Mouse (Mus musculus): ENCODE measurements around the gene Atg10.
A peak's percentile ranks its signal among the peaks of the same experiment; 100 is the strongest.

Atg10 gene

DNA sequence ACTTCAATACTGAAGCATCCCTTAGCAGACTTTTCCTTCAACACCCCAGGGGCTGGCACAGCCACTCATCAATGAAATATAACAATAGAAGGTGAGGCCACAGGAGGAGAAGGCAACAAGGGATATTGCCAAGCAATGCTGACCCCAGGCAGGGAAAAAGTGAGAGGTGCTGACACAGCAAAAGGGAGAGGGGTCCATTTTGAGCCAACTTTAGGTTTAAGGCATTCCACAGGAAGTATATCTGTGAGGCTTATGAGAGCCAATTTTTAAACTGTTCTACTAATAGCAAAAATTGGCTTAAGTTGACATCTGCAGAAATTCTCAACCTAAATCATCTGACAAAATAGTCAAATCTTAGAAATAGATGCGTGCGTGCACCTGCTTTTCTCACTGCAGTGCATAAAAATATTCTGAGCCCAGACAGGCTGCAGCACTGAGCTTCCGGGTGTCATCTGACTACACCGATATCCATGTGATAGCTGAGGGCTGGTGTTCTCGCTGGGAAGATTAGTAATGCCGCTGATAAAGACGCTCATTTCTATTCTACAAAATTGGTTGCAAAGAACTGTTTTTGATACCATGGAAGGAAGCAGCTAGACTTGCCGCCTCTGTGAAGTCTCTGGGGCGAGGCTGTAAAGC, 116.3 kb downstream of the Atg10 start:
- no peak for DNase-seq

DNA sequence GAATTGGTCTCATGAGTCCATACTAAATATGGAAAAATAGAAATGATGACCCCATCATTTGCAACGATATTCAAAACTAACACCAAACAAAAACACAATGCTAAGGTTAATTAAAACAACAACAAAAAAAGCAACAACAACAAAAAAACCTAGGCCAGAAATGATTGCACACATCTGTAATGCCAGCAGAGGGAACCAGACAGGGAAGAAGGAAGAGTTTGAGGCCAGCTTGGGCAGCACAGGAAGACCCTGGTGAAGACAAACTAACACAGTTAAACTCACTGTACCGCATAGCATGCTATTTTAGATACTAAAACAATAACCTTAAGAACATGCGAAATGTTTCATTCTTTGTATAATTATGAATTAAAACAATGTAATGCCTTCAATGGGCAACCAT, 121.5 kb downstream of the Atg10 start:
- no peak for DNase-seq

DNA sequence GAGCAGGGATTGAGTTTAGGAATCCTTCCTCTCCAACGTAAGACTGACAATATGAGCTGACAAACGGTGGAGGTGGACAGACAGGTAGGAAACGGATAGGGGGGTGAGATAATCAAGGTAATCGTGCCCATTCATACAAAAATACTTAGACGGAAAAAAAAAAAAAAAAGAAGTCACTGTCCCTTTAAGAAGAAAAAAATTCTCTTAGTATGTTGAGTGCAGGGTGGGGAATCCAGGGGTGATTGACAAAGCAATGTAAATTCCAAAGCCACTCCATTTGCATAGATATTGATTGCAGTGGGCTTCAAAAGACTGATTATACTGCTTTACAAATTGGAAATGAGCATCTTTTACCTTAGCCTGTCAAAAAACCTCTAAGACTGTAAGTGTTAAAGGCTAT, 123.4 kb downstream of the Atg10 start:
- DNase-seq = no peak

DNA sequence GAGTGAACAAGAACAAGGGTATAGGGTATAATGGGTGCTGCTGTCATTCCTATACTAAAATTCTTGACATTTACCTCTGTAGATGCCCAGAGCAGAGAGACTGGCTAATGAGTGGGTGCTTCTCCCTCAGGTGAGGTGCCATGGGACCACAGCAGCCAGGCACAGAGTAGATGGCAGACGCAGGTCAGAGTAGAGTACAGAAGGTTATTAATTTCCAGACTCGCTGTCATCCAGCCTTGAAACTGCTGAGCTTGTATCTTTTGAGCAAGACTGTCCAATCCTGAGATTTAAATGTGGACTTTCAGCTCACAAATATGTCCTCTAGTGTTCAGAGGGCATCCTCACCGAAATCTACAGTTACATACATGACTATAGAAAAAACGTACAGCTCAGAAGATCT, 128.9 kb downstream of the Atg10 start:
- DNase-seq = no peak

DNA sequence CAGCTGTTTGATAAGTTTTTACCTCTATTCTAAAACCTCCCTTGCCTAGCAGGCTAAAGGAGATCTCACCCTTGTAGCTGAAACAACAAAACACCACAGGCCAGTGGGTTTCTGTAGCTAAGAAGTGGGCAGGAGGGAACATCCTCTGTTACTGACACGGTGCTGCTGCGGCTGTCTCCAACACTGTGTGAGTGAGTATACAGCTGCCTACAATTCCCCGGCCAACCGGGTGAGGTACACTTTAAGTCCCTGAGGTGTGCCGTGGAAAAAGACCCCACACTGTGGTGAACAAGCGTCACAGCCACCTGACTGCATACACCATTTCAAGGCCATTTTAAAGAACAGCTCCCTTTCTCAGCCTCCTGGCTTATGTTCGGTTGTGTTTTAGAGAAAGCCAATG, 129.6 kb downstream of the Atg10 start:
- DNase-seq = no peak

DNA sequence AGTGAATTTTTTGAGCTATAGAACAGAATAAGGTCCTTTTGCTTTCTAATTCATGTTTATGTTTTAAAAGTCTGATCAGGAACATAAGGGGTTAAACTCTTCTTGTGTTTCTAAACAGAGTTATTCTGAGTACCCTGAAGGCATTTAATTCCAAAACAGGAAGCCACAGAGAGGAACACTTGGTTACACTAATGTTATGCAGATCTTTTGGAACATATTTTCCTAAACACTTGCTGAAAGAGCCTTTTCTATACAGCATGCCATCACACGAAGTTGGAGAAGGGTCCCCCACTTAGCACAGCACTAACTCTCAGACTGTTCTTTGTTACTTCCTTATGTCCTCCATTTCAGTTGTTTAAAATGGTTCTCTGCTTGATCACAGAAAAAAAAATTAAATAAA, 130.2 kb downstream of the Atg10 start:
- DNase-seq = no peak

DNA sequence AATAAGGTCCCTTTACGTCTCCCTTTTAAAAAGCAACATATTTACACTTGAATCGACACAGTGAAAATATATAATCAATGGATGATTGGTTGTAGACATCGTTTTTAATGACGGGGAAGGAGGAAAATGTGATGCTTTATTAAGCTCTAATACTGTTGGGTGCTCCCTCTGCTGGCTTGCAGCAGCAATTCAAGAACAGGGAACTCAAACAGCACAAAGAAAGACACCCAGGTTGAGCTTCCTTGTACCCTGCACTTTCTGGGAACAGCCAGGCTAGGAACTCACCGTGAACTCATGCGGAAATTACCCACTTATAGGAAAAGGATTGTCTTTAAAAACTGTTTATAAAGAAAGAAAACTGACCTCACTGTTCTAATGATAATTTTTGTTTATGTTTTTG, 130.6 kb downstream of the Atg10 start:
- no peak for DNase-seq

DNA sequence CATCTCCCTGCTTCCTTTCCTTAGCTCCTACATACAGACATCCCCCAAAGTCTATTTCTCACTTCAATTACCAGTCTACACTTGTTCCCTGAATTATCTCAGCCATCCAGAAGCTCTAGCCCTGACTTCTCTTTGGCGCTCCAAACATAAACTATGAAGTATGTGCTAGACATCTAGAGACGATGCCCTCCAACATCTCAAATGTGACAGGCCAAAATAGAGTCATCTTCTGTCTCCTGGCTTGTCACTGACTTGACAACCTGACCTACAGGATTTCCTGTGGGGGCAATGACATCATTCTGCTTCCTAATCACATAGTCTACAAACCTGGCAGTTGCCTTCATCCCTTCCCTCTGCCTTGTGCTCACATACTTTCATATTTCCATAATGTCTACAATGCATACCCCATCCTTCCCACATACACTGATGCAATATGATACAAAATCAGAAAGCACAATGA, 132.0 kb downstream of the Atg10 start:
- DNase-seq = no peak

DNA sequence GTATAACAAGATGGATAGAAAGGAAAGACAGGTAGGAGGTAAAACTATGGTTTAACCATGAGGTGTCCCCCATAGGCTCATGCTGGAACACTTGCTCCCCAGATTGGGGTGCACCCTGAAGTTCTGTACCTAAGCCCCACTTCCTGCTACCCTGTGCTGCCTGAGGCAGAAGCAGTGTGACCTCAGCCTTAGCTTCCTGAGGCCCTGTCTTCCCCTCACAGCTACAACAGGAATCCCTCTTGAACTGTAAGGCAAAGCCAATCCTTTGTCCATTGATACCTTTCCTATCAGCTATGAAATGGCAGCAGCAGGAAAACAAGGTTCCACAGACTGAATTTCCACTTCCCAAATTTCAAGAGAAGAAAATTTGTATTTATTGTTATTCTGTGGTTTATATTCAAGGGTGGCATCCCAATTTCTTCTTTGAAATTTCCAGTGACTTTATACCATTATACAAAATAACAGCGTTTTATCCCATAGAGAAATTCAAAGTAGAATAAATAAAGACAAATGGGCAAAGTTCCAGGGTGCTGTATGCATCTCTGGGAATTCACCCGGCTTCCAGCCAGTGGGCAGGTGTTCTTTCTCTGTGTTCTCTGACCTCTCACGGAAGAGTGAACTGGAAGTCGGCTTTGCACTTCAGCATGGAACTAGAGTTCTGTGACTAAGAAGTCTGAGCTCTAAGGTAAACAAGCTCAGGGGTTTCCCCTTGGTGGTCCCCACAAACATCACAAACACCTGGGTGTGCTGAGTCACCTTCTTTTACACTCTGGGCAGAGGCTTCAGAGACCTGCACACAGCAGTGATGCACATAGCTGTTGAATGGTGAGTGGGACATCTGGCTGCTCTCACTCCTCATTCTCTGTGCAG, 132.7 kb downstream of the Atg10 start:
- DNase-seq = no peak

DNA sequence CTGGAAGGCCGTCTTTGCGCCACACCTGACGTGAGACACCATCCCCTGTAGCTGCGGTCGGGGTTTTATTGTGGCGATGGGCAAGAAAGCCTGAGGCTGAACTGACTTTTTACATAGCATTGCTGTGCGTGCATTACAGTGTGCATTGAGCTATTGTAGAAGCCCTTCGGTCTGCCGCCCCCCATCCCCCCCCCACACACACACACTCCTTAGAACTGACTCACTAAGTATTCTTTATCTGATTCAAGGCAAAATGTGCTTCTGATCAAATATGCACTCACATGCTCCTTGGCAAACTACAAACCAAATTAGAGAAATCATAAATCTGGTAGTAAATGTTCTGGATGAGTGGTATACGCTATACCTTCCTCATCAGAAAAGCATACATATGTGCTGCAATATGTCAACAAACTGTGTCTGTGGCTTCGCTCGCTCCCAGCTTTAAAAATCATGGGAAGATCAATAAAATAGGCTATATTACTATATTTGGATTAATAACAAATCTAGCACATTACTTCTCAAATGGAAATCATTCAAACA, 137.3 kb downstream of the Atg10 start:
- no peak for DNase-seq

DNA sequence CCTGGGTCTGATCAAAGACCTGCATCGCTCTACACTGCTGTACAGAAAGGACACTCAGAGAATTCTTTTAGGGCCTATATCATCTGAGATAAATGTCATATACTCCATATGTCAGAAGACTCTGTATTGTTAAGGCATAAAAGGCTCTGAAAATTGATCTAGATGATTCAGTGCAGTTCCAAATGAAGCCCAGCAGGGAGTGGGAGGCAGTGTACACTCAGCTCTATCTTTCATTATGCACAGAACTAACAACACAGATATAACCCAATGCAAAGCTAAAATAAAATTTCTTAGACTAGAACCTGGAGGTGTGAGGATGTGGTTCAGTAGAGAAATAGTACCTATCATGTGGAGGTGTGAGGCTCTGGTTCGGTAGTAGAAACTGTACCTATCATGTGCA, 151.4 kb downstream of the Atg10 start:
- DNase-seq = no peak

DNA sequence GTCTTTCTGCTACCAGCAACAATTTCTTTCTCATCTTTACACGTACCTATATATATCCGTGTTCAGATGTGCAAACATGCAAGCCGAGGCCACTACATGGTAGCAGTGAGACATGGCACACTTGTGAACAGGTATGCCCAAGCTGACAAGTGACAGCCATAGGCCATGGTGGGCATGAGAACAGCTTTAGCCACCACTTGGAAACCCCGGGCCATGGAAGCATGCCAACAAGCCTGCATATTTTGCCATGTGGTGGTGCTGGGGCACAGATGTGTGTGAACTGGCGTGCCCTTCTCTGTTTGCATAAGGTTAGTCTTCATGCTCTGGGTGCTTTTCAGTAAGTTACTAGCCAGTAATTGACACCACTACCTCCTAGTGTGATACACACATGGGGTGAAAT, 162.9 kb downstream of the Atg10 start:
- no peak for DNase-seq

DNA sequence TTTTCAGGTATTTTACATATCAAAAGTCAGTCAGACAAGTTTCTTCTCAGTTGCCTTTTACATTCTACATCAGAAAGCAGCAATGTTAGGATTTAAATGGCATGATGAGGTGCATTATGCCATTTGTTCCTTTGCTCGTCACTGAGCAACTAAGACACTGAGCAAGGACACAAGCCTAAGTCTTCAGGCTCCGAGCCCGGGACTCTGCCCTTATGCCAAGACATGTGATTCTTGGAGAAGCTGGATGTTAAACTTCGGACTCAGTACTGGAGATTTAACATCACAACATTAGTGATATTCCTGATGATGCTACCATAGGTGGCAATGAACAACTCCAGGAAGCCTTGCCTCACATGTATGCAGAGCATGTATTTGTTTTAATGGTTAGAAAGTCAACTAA, 175.6 kb downstream of the Atg10 start:
- no peak for DNase-seq

DNA sequence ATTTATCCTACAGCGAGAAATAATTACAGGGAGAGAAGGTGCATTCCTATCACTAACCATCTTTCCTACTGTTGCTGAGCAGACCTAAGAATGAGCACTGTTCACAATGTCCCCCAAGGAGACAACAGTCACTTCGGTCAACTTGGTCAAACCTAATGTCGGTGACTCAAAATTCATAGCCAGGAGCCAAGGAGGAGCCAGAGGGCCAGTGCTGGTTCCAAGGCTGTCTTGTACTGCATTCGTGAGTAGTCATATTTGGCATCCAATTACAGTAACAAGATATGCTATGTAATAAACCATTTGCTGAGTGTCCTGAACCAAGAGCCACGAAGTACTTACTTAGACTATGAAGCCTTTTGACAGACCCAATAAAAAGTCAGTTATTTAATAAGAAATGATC, 176.9 kb downstream of the Atg10 start:
- DNase-seq = no peak

DNA sequence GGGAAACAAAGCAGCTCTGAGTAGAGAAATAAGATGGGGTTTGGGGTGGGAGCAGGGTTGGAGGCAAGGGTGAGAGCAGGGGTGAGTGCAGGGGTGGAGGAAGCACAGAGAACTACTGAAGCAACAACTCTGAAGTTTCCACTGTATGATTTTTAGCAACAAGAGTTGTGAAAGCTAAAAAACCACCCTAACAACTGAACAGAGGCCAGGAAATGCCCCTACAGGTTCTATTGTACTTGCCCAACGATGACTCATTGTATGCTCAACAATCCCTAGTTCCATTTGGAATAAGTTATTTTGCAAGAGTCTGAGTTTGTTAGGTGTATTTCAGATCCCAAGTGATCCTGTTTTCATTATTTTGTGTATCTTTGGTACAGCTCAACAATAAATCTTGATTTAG, 182.5 kb downstream of the Atg10 start:
- DNase-seq = no peak

DNA sequence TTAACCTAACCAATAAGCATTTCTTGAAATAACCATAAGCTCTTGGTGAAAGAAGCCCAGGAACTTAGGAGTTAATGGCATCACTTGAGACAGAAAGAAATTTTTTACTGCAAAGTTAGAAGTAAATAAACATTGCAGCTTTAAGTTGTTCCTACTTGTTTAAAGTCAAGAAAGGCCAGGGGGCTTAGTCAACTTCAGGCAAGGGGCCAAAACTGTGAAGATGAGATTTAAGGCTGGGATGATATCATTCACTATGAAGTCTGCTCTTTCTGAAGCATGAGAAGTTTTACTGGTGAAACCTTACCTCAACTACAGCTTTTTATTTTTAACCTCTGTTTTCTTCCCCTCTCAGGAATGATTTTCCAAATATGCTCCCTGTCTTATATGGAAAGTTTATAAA, 183.3 kb downstream of the Atg10 start:
- DNase-seq = no peak

DNA sequence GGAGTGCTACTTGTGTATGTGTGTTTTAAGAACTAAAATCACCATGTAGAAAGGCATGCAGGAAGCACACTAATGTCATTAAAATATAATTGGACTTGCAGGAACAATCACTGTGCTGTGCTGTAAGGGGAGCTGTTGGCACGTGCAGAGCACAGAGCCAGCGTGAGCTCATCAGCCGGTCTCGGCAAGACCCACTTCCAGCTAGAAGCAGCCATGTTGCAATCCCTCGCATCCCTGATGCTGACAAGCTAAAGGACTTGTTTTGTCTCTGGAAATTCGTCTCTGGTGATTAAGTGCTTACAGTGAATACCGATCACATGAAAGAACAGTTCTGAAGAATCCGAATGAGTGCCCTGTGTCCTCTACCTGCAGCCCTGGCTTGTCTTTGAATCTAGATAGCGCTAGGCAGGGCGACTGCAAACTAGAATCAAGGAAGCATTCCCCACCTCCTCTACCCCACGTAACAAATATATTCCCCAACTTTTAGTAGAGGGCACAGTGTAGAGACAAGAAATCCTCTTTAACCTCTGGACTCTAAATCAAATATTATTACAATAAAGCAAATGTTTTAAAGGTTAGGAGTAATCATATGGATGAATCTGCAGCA, 184.5 kb downstream of the Atg10 start:
- DNase-seq = peak; percentile 38

DNA sequence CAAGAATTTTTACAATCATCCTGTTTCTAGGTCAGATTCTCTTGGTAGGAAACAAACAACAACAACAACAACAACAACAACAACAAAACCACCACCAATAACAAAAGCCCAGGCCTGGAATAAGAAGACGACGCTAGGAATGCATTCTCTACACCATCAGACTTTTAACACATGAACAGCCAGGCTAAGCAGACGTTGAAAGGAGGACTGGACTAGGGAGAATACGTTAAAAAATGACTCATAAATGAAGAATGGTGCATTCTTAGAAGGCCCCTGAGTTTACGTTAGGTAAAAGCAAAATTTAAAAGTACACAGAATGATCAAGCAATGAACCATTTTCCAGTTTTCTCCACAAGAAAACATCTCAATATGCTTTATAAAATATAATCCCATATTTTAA, 185.1 kb downstream of the Atg10 start:
- DNase-seq = no peak

DNA sequence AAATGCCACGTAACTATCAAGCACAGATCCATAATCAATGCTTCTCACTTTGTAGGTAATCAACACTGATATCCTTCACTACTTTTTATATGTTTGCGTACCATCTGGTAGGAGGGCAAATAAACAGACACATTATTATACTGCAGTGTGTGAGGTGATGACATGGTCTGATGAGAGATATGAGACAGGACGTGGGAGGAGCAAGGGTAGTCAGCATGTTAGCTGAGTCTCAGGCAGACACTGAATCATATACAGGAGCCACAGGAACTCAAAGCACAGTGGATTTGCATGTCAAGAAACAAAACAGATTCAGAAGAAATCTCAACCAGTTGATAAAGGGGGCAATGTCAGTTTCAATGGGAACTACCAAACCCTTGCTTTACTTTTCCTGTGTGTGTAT, 185.7 kb downstream of the Atg10 start:
- no peak for DNase-seq

DNA sequence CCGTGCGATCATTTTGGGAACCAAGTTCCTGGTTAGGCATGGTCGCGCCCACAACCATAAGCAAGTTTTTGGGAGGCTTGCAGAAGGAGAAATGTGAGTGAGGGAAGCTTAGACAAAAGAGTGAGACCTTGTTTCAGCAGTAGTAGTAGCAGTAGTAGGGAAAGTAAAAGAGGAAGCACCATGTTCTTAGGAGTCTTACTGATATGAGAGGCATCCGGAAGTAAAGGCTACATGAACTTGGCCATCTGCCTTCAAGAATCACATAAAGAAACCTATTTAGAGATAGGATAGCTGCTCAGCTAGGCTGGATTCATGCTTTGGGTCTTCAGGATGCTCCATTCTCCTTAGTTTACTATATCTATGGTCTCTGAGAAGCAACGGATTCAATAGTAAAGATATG, 186.4 kb downstream of the Atg10 start:
- DNase-seq = no peak

DNA sequence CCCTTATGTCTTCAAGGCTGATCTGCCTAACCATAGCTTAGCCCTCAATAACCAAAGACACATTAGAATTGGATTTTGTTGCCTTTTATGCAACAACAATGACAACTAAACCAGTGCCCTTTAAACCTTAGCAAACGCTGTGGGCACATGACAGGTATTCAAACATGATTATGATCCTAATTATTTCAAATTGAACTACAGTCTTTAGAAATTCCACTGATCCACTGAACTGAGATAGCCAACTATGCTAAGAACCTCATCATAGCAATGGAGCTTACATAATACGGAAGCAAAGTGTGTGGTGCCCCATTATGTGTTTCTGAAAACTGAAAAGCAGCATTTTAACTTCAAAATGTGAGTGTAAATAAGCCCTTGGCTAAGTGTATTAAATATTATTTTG, 191.9 kb downstream of the Atg10 start:
- DNase-seq = no peak

DNA sequence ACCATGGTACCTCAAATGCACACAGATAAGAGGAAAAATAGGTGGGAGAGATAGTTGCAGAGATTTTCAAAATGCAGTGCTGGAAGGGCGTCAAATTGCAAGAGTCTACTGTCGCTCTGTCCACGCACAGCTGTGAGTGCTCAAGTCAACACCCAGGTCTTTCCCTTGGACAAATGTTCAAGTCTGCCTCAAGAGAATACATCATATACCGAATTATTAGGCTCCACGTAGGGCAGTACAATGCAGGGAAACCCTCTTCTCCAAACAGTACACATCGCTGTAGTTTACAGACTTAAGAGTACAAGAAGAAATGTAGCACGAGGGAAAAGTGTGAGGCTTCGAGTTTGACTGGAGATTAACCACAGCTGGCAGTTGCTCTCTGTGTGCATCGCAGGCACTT, 200.3 kb downstream of the Atg10 start:
- no peak for DNase-seq

DNA sequence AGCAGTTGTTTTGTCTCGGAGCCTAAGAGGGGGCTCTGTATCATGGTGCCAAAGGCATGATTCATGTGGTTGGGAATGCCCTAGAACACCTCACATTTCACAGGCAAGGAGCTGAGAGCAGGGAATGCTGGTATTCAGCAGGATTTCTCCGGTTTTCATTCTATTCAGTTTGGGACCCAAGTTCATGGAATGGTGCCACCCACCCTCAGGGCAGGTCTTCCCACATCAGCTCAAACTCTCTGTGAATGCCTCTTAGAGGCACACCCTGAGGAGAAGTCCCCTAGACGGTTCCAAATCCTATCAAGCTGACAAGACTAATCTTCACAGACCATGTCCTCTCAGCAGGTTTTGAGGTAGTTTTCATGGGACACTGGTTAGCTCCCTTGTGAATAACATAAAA, 211.9 kb downstream of the Atg10 start:
- no peak for DNase-seq

DNA sequence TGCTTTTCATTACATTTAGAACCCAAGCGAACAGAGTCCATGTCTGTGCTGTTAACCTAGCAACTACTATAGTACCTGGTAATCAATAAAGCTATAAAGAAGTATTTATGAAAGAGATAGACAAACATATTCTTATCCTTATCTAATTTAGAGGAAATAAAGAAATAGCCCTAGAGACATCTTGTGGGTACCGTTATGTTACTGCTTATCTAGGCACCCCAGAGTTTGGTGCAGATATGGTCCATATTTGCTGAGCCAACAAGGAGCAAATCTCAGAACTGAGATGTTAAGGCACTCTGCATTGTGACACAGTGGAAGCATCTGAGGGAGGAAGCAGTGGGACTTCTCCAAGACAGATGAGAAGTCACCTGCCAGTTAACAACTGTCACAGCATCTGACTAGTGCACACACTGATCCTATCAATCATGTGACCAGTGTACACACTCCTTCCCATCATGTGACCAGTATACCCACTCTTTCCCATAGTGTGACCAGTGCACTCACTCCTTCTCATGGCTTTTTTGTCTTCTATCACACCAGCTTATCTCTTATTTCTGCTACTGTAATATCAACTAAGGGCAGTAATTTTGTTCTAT, 228.6 kb downstream of the Atg10 start:
- DNase-seq = no peak

Measured in cerebellum, adult 8-10 months (tissue).